Comparison of ENCODE assay signal across 9 mouse cellular contexts in the genomic region with DNA sequence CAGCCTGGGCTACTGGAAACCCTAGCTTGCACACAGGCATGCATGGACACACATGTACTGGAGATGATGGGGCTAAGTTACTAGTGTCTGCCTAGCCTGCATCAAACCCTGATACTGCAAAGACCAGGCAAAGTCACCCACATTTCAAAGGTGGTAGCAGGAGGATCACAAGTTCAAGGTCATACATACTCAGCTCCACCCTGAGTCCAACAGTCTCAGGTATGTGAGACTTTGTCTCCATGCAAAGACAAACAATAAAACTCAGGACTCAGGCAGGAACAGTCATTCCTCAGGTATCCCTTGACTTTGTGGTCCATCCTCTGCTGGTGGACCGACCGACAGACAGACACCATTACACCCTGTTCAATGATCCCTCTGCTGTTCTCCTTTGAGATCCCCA. TPM values are rescaled to one million over a fixed set of nuclear protein-coding genes. Genes with fewer than 3 reads are reported as not detected.
A peak's percentile ranks its signal among the peaks of the same experiment; 100 is the strongest.
DNase-seq lines count a peak whose midpoint lies in the region; ATAC-seq and TF ChIP-seq lines count a peak whose summit lies in the region.
"Had no signal": no experiment of that assay in that cellular context is flagged by ENCODE, and none has a peak within 500 bp of the region (broad histone marks: within the 10 kb centered on the region; RNA-seq: fewer than 3 reads in every experiment).

No protein-coding gene starts in this region.

- 58% methylated on average over 2 of the region's 2 CpGs for WGBS in kidney, embryonic 15.5 days
- 22% methylated on average over 2 of the region's 2 CpGs for WGBS in bone marrow, adult 2 months
- 71% methylated on average over 2 of the region's 2 CpGs for WGBS in hindbrain, embryonic 10.5 days
- 69% methylated on average over 2 of the region's 2 CpGs for WGBS in midbrain, embryonic 12.5 days

- no peaks in the 10 kb centered on the region for H3K36me3 ChIP-seq in kidney, embryonic 15.5 days
- H3K36me3 ChIP-seq in hindbrain, embryonic 10.5 days = no peaks in the 10 kb centered on the region
- H3K36me3 ChIP-seq in midbrain, embryonic 12.5 days = no peaks in the 10 kb centered on the region

- H3K27ac ChIP-seq in kidney, embryonic 15.5 days = peak overlapping the region; percentile 96
- peak overlapping the region; percentile 99 for H3K27ac ChIP-seq in bone marrow, adult 2 months (ENCODE audit: control insufficient read depth, insufficient read depth, low read depth, low read length, poor library complexity)
- no peak overlapping the region for H3K27ac ChIP-seq in hindbrain, embryonic 10.5 days
- H3K27ac ChIP-seq in midbrain, embryonic 12.5 days (replicated peaks) = no peak overlapping the region

- H3K9ac ChIP-seq in kidney, embryonic 15.5 days = 0 out of 2 replicates have a peak overlapping the region, but pooled peaks have one; percentile 19
- H3K9ac ChIP-seq in midbrain, embryonic 12.5 days (replicated peaks) = no peak overlapping the region

- DNase-seq in kidney, adult 8-10 months = no peak
- DNase-seq in hindbrain, embryonic 10.5 days (ENCODE audit: low spot score) = no peak
- no peak for DNase-seq in adrenal gland, postnatal 14 days
- no peak for DNase-seq in spleen, postnatal 36 days (ENCODE audit: low spot score in 2 of 2)
- no peak for DNase-seq in layer of hippocampus, adult 8-10 months (ENCODE audit: low spot score in 2 of 2)

- ATAC-seq in kidney, embryonic 15.5 days (replicated peaks; ENCODE audit: low FRiP score) = 0 out of 2 replicates have a peak, but pooled peaks have one; percentile 13
- ATAC-seq in midbrain, embryonic 12.5 days (ENCODE audit: low FRiP score, low read depth) = no peak

- H3K4me2 ChIP-seq in kidney, embryonic 15.5 days = peak overlapping the region; percentile 74
- H3K4me2 ChIP-seq in midbrain, embryonic 12.5 days (replicated peaks) = peak overlapping the region; percentile 61; the same call in 1 of the 2 replicates

- no peaks in the 10 kb centered on the region for H3K9me3 ChIP-seq in kidney, embryonic 15.5 days (replicated peaks)
- no peaks in the 10 kb centered on the region for H3K9me3 ChIP-seq in hindbrain, embryonic 10.5 days
- H3K9me3 ChIP-seq in midbrain, embryonic 12.5 days = no peaks in the 10 kb centered on the region

- TF ChIP-seq POLR2A in bone marrow, adult 2 months (IDR thresholded peaks at IDR 0.05; ENCODE audit: borderline replicate concordance, control insufficient read depth, low read depth, low read length) = no peak

- TF ChIP-seq CTCF in bone marrow, adult 2 months (IDR thresholded peaks at IDR 0.05; ENCODE audit: control insufficient read depth, insufficient read depth, low read length) = no peak

- H3K4me1 ChIP-seq in kidney, embryonic 15.5 days = peaks cover 66% of the 10 kb centered on the region
- H3K4me1 ChIP-seq in bone marrow, adult 2 months (ENCODE audit: control insufficient read depth, insufficient read depth, low read length) = peaks cover 4% of the 10 kb centered on the region
- H3K4me1 ChIP-seq in hindbrain, embryonic 10.5 days (replicated peaks) = peaks cover 48% of the 10 kb centered on the region
- peaks cover 32% of the 10 kb centered on the region for H3K4me1 ChIP-seq in midbrain, embryonic 12.5 days

- H3K4me3 ChIP-seq in kidney, embryonic 15.5 days (replicated peaks) = peak overlapping the region; percentile 38
- peak overlapping the region; percentile 84 for H3K4me3 ChIP-seq in bone marrow, adult 2 months (replicated peaks; ENCODE audit: control insufficient read depth, low read depth, low read length)
- H3K4me3 ChIP-seq in hindbrain, embryonic 10.5 days = peak overlapping the region; percentile 52
- H3K4me3 ChIP-seq in midbrain, embryonic 12.5 days = no peak overlapping the region; the same call in 1 of the 2 replicates

- no peaks in the 10 kb centered on the region for H3K27me3 ChIP-seq in kidney, embryonic 15.5 days
- peaks cover 90% of the 10 kb centered on the region for H3K27me3 ChIP-seq in hindbrain, embryonic 10.5 days (ENCODE audit: insufficient read depth, poor library complexity, severe bottlenecking)
- H3K27me3 ChIP-seq in midbrain, embryonic 12.5 days = peaks cover 74% of the 10 kb centered on the region

RNA-seq across cellular contexts. Expression of gene Irf1, which starts 7.4 kb away (rescaled TPM):
- 12.6 and 15.3 TPM in 2 replicates for polyA plus RNA-seq in kidney, embryonic 15.5 days (2015; fragmentation: Nextera tagmentation; extraction: Ambion mirVana)
- polyA plus RNA-seq in bone marrow, adult 2 months (2011; ENCODE audit: insufficient read depth, insufficient read length, low replicate concordance, missing spikeins) = 23.0 and 35.5 TPM in 2 replicates
- 3.6 and 4.2 TPM in 2 replicates for polyA plus RNA-seq in hindbrain, embryonic 10.5 days (2016; fragmentation: Nextera tagmentation; extraction: Ambion mirVana)
- 3.4 and 4.3 TPM in 2 replicates for polyA plus RNA-seq in midbrain, embryonic 12.5 days (2016; fragmentation: Nextera tagmentation; extraction: Ambion mirVana)
- 19.6 and 32.7 TPM in 2 replicates for total RNA-seq in adrenal gland, postnatal 14 days (2021)
- total RNA-seq in layer of hippocampus, adult 8-10 months (2022) = 10 to 100 TPM in 3 of 4 experiments, 1 to 10 TPM in 1; 9.7 to 12.9 (median 11.0) TPM

RNA-seq across cellular contexts. Expression of gene Gm17334, which starts 10.6 kb away (rescaled TPM):
- 0.23 TPM in 1 of 2 replicates, not detected in the other for polyA plus RNA-seq in kidney, embryonic 15.5 days (2015; fragmentation: Nextera tagmentation; extraction: Ambion mirVana)
- polyA plus RNA-seq in bone marrow, adult 2 months (2011; ENCODE audit: insufficient read depth, insufficient read length, low replicate concordance, missing spikeins) = not detected in 2 replicates
- not detected in 2 replicates for polyA plus RNA-seq in hindbrain, embryonic 10.5 days (2016; fragmentation: Nextera tagmentation; extraction: Ambion mirVana)
- polyA plus RNA-seq in midbrain, embryonic 12.5 days (2016; fragmentation: Nextera tagmentation; extraction: Ambion mirVana) = not detected in 2 replicates
- total RNA-seq in adrenal gland, postnatal 14 days (2021) = 0.37 and 0.41 TPM in 2 replicates
- total RNA-seq in layer of hippocampus, adult 8-10 months (2022) = 1 to 10 TPM; 1.1 to 2.4 (median 1.9) TPM

RNA-seq across cellular contexts. Expression of gene Il5, which starts 41.8 kb away (rescaled TPM):
- not detected in 2 replicates for polyA plus RNA-seq in kidney, embryonic 15.5 days (2015; fragmentation: Nextera tagmentation; extraction: Ambion mirVana)
- polyA plus RNA-seq in bone marrow, adult 2 months (2011; ENCODE audit: insufficient read depth, insufficient read length, low replicate concordance, missing spikeins) = not detected in 2 replicates
- polyA plus RNA-seq in hindbrain, embryonic 10.5 days (2016; fragmentation: Nextera tagmentation; extraction: Ambion mirVana) = not detected in 2 replicates
- not detected in 2 replicates for polyA plus RNA-seq in midbrain, embryonic 12.5 days (2016; fragmentation: Nextera tagmentation; extraction: Ambion mirVana)
- total RNA-seq in adrenal gland, postnatal 14 days (2021) = not detected in 2 replicates
- total RNA-seq in layer of hippocampus, adult 8-10 months (2022) = not detected
- total RNA-seq: hematopoietic stem cell, adult 5-6 weeks had no signal

RNA-seq across cellular contexts. Expression of gene Rad50, which starts 55.3 kb away (rescaled TPM):
- 27.2 and 27.7 TPM in 2 replicates for polyA plus RNA-seq in kidney, embryonic 15.5 days (2015; fragmentation: Nextera tagmentation; extraction: Ambion mirVana)
- 8.9 and 15.2 TPM in 2 replicates for polyA plus RNA-seq in bone marrow, adult 2 months (2011; ENCODE audit: insufficient read depth, insufficient read length, low replicate concordance, missing spikeins)
- 13.7 and 21.9 TPM in 2 replicates for polyA plus RNA-seq in hindbrain, embryonic 10.5 days (2016; fragmentation: Nextera tagmentation; extraction: Ambion mirVana)
- 17.9 and 20.1 TPM in 2 replicates for polyA plus RNA-seq in midbrain, embryonic 12.5 days (2016; fragmentation: Nextera tagmentation; extraction: Ambion mirVana)
- 15.8 and 17.7 TPM in 2 replicates for total RNA-seq in adrenal gland, postnatal 14 days (2021)
- total RNA-seq in layer of hippocampus, adult 8-10 months (2022) = 10 to 100 TPM; 11.3 to 15.9 (median 13.0) TPM

Comparison
In these comparisons a context has a peak if more than half of its experiments do, and no peak if none do; other contexts are left out.
1. H3K27ac ChIP-seq: peak in kidney, embryonic 15.5 days (single experiment) and bone marrow, adult 2 months (single experiment); none in hindbrain, embryonic 10.5 days (single experiment) and midbrain, embryonic 12.5 days (single experiment).